Mouse (Mus musculus): ENCODE results near the gene Akap2.

GRCm38 (mm10) chr4:57826272-57826671, 108.8 kb downstream of the Akap2 start:
- TF ChIP-seq CTCF (IDR thresholded peaks at IDR 0.05; ENCODE audit: borderline replicate concordance, extremely low read depth, insufficient read depth, insufficient read length) (no peak), POLR2A (IDR thresholded peaks at IDR 0.05; ENCODE audit: borderline replicate concordance, extremely low read depth, insufficient read depth, insufficient read length, poor library complexity, severe bottlenecking) (no peak)

Measured in brain, embryonic 14.5 days (tissue).